ENCODE assay signal across 26 mouse cellular contexts in the genomic region with DNA sequence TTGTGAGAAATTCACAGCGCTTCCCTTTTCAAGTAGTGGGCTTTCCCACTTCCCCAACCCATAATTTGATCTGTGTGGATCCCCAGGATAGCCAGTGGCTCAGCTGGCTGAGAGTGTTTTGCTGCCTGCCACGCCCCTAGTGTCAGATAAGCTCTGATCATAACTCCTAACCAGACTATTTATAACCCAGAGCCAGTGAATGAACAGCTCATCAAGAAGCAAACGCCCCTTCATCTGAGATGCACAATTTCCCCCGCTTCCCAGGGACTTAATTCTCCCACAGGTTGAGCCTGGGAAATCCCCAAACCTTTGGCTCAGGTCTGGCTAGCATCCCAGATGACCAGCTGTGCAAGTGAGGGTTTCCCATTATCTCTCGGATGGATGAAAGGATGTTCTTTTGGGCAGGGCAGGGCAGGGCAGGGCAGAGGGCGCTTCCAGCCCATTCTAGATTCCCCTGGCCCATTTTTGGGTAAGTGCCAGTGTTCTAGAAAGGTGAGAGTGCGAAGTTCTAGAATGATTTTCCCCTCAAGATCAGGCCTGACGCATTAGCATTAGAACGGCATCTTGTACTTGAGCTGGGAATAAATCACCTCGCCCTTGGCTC. TPM values are rescaled to one million over a fixed set of nuclear protein-coding genes. Genes with fewer than 3 reads are reported as not detected.
A peak's percentile ranks its signal among the peaks of the same experiment; 100 is the strongest.
DNase-seq lines count a peak whose midpoint lies in the region; ATAC-seq and TF ChIP-seq lines count a peak whose summit lies in the region.
"Had no signal": no experiment of that assay in that cellular context is flagged by ENCODE, and none has a peak within 500 bp of the region (broad histone marks: within the 10 kb centered on the region; RNA-seq: fewer than 3 reads in every experiment).

Gene Fam187a (plus strand): TSS at position 554 of the 604 bp plus-strand sequence.

- no peak for TF ChIP-seq CTCF in stomach, postnatal 0 days (IDR thresholded peaks at IDR 0.05; ENCODE audit: low read depth)

- DNase-seq in heart, embryonic 10.5 days (ENCODE audit: low spot score): no peak
- DNase-seq in heart, adult 9 months (ENCODE audit: low spot score in 2 of 2): no peak
- DNase-seq in hindbrain, embryonic 10.5 days (ENCODE audit: low spot score): no peak
- DNase-seq in stomach, postnatal 0 days (ENCODE audit: low spot score): no peak
- DNase-seq in left cerebral cortex, adult 18-20 months (ENCODE audit: low spot score in 2 of 2): no peak
- DNase-seq: cerebellum, adult 2 months; cerebellum, postnatal 36 days; kidney, adult 9 months; kidney, postnatal 36 days; right cerebral cortex, postnatal 14 days; spleen, adult 18-20 months had no signal

- H3K27me3 ChIP-seq in heart, embryonic 10.5 days (ENCODE audit: insufficient read depth, poor library complexity, severe bottlenecking): peaks cover 54% of the 10 kb centered on the region
- 0 out of 2 replicates have a peak, but pooled peaks cover 3% of the 10 kb centered on the region for H3K27me3 ChIP-seq in hindbrain, embryonic 15.5 days
- H3K27me3 ChIP-seq in hindbrain, embryonic 10.5 days (ENCODE audit: insufficient read depth, poor library complexity, severe bottlenecking): peaks cover 18% of the 10 kb centered on the region
- no peaks in the 10 kb centered on the region for H3K27me3 ChIP-seq in stomach, embryonic 16.5 days (ENCODE audit: control insufficient read depth, insufficient read depth, low read length)
- H3K27me3 ChIP-seq in stomach, postnatal 0 days (ENCODE audit: control insufficient read depth, insufficient read depth, low read length): no peaks in the 10 kb centered on the region

- H3K9ac ChIP-seq in hindbrain, embryonic 15.5 days: no peak within 1 kb of the TSS
- 0 out of 2 replicates have a peak within 1 kb of the TSS, but pooled peaks have one; percentile 26 for H3K9ac ChIP-seq in stomach, embryonic 16.5 days (ENCODE audit: low read length)
- no peak within 1 kb of the TSS for H3K9ac ChIP-seq in stomach, postnatal 0 days (ENCODE audit: low read length)
- H3K9ac ChIP-seq: embryonic facial prominence, embryonic 15.5 days; liver, embryonic 14.5 days had no signal

- 58% methylated on average over 10 of the region's 10 CpGs for WGBS in heart, embryonic 10.5 days
- 58% methylated on average over 10 of the region's 10 CpGs for WGBS in hindbrain, embryonic 15.5 days
- WGBS in hindbrain, embryonic 10.5 days: 66% methylated on average over 10 of the region's 10 CpGs
- WGBS in stomach, embryonic 16.5 days: 50% methylated on average over 10 of the region's 10 CpGs
- WGBS in stomach, postnatal 0 days: 53% methylated on average over 10 of the region's 10 CpGs

- H3K36me3 ChIP-seq in heart, embryonic 10.5 days: no peaks in the 10 kb centered on the region
- no peaks in the 10 kb centered on the region for H3K36me3 ChIP-seq in hindbrain, embryonic 15.5 days
- no peaks in the 10 kb centered on the region for H3K36me3 ChIP-seq in hindbrain, embryonic 10.5 days
- no peaks in the 10 kb centered on the region for H3K36me3 ChIP-seq in stomach, embryonic 16.5 days (ENCODE audit: control insufficient read depth, insufficient read depth, low read length)
- no peaks in the 10 kb centered on the region for H3K36me3 ChIP-seq in stomach, postnatal 0 days (ENCODE audit: control insufficient read depth, insufficient read depth, low read length)
- H3K36me3 ChIP-seq: embryonic facial prominence, embryonic 15.5 days; midbrain, embryonic 10.5 days had no signal

- H3K9me3 ChIP-seq in heart, embryonic 10.5 days: no peaks in the 10 kb centered on the region
- no peaks in the 10 kb centered on the region for H3K9me3 ChIP-seq in hindbrain, embryonic 15.5 days
- no peaks in the 10 kb centered on the region for H3K9me3 ChIP-seq in hindbrain, embryonic 10.5 days
- no peaks in the 10 kb centered on the region for H3K9me3 ChIP-seq in stomach, embryonic 16.5 days (replicated peaks; ENCODE audit: control insufficient read depth, low read length)
- H3K9me3 ChIP-seq in stomach, postnatal 0 days (ENCODE audit: control insufficient read depth, low read length): no peaks in the 10 kb centered on the region
- H3K9me3 ChIP-seq: embryonic facial prominence, embryonic 15.5 days; midbrain, embryonic 10.5 days had no signal

- no peak within 1 kb of the TSS for H3K4me3 ChIP-seq in heart, embryonic 10.5 days
- no peak within 1 kb of the TSS for H3K4me3 ChIP-seq in hindbrain, embryonic 15.5 days
- H3K4me3 ChIP-seq in hindbrain, embryonic 10.5 days: no peak within 1 kb of the TSS
- H3K4me3 ChIP-seq in stomach, embryonic 16.5 days (replicated peaks; ENCODE audit: low read length): no peak within 1 kb of the TSS
- no peak within 1 kb of the TSS for H3K4me3 ChIP-seq in stomach, postnatal 0 days (ENCODE audit: low read depth, low read length)
- H3K4me3 ChIP-seq: embryonic facial prominence, embryonic 15.5 days; midbrain, embryonic 10.5 days had no signal

- no peak for ATAC-seq in hindbrain, embryonic 15.5 days (ENCODE audit: low FRiP score, low read depth)
- ATAC-seq in stomach, embryonic 16.5 days (ENCODE audit: insufficient read depth, low FRiP score): no peak
- ATAC-seq in stomach, postnatal 0 days (ENCODE audit: low FRiP score, low TSS enrichment): no peak
- ATAC-seq: forebrain, embryonic 16.5 days had no signal

- TF ChIP-seq EP300 in stomach, postnatal 0 days (optimal IDR thresholded peaks at IDR 0.05): no peak

- H3K4me1 ChIP-seq in heart, embryonic 10.5 days: peaks cover 23% of the 10 kb centered on the region
- H3K4me1 ChIP-seq in hindbrain, embryonic 15.5 days (replicated peaks): peaks cover 26% of the 10 kb centered on the region
- peaks cover 12% of the 10 kb centered on the region for H3K4me1 ChIP-seq in hindbrain, embryonic 10.5 days (replicated peaks)
- H3K4me1 ChIP-seq in stomach, embryonic 16.5 days (ENCODE audit: control insufficient read depth, insufficient read depth, low read length): peaks cover 10% of the 10 kb centered on the region
- H3K4me1 ChIP-seq in stomach, postnatal 0 days (replicated peaks; ENCODE audit: control insufficient read depth, insufficient read depth): 0 out of 2 replicates have a peak, but pooled peaks cover 3% of the 10 kb centered on the region

- peak within 1 kb of the TSS; percentile 42 for H3K27ac ChIP-seq in heart, embryonic 10.5 days
- H3K27ac ChIP-seq in hindbrain, embryonic 15.5 days (replicated peaks): peak within 1 kb of the TSS; percentile 42; the same call in 1 of the 2 replicates
- no peak within 1 kb of the TSS for H3K27ac ChIP-seq in hindbrain, embryonic 10.5 days
- no peak within 1 kb of the TSS for H3K27ac ChIP-seq in stomach, embryonic 16.5 days (ENCODE audit: low read length)
- H3K27ac ChIP-seq in stomach, postnatal 0 days (replicated peaks): no peak within 1 kb of the TSS
- H3K27ac ChIP-seq: embryonic facial prominence, embryonic 15.5 days; liver, embryonic 14.5 days; macrophage; midbrain, embryonic 10.5 days had no signal

- H3K4me2 ChIP-seq in hindbrain, embryonic 15.5 days: no peak within 1 kb of the TSS
- no peak within 1 kb of the TSS for H3K4me2 ChIP-seq in stomach, embryonic 16.5 days (ENCODE audit: low read depth, low read length)
- H3K4me2 ChIP-seq in stomach, postnatal 0 days (replicated peaks; ENCODE audit: low read depth): no peak within 1 kb of the TSS
- H3K4me2 ChIP-seq: embryonic facial prominence, embryonic 15.5 days had no signal

RNA-seq across cellular contexts. Expression of gene Fam187a, which starts in this region (rescaled TPM):
- not detected in 2 replicates for polyA plus RNA-seq in heart, embryonic 10.5 days (2016; fragmentation: Nextera tagmentation; extraction: Ambion mirVana)
- 0.13 TPM in 1 of 2 replicates, not detected in the other for polyA plus RNA-seq in hindbrain, embryonic 15.5 days (2015; fragmentation: Nextera tagmentation; extraction: Ambion mirVana)
- not detected in 2 replicates for polyA plus RNA-seq in hindbrain, embryonic 10.5 days (2016; fragmentation: Nextera tagmentation; extraction: Ambion mirVana)
- polyA plus RNA-seq in stomach, embryonic 16.5 days (2015; fragmentation: Nextera tagmentation; extraction: Ambion mirVana): 0.12 TPM in 1 of 2 replicates, not detected in the other
- polyA plus RNA-seq in stomach, postnatal 0 days (2015; fragmentation: Nextera tagmentation; extraction: Ambion mirVana): not detected in 2 replicates
- under 1 TPM in 1 of 2 experiments, not detected in 1; 0.42 TPM for total RNA-seq in left cerebral cortex, adult 18-20 months (2021)
- total RNA-seq: adrenal gland, adult 18-20 months; adrenal gland, postnatal 4 days; layer of hippocampus, postnatal 10 days; monocyte, adult 5-6 weeks had no signal
- polyA plus RNA-seq: cerebellum, adult 2 months; embryonic facial prominence, embryonic 15.5 days; forebrain, embryonic 16.5 days; hindbrain, embryonic 11.5 days; limb, embryonic 11.5 days; macrophage; midbrain, embryonic 10.5 days; neural tube, embryonic 14.5 days; thymus, postnatal 0 days had no signal

Comparison
In these comparisons a context has a peak if more than half of its experiments do, and no peak if none do; other contexts are left out.
1. H3K27ac ChIP-seq: peak in heart, embryonic 10.5 days (single experiment) and hindbrain, embryonic 15.5 days (single experiment); none in hindbrain, embryonic 10.5 days (single experiment), stomach, embryonic 16.5 days (single experiment) and stomach, postnatal 0 days (single experiment).